Mouse (Mus musculus) MEL (cell line): Measurements from ENCODE around the gene Tmem116. TPM values are rescaled to one million over a fixed set of nuclear protein-coding genes. Genes with fewer than 3 reads are reported as not detected.

Experiments
- DNase-seq: peaks from one replicate; pipeline ENCODE4 v3.0.0; 2011; ENCODE audit warnings: low read depth, low spot score
- H3K27ac ChIP-seq: 2 replicates; pipeline ENCODE4 v1.5.1; 2012; ENCODE audit warnings: low read depth, mild to moderate bottlenecking, control low read depth, low read length, moderate library complexity; ENCODE audit not compliant: control insufficient read depth
- H3K27me3 ChIP-seq, 2 experiments: fragments of 150-350 bp in 1 of 2; sonication (generic) in 1 of 2; 2 replicates each; pipeline ENCODE4 v1.6.1; 2012; ENCODE audit warnings: low read length in 2 of 2, mild to moderate bottlenecking in 2 of 2, improper control_type of control experiment in 1 of 2, moderate library complexity in 1 of 2; ENCODE audit not compliant: insufficient read depth in 2 of 2, control insufficient read depth in 1 of 2
- H3K36me3 ChIP-seq, 2 experiments: 2 replicates each; pipeline ENCODE4 v1.6.1; 2012 to 2014; ENCODE audit warnings: low read length in 2 of 2, improper control_type of control experiment in 1 of 2, inconsistent platforms in 1 of 2, mild to moderate bottlenecking in 1 of 2; ENCODE audit not compliant: insufficient read depth in 2 of 2, control insufficient read depth in 1 of 2
- H3K4me1 ChIP-seq, 2 experiments: fragments of 150-350 bp in 1 of 2; sonication (generic) in 1 of 2; 2 replicates each; pipeline ENCODE4 v1.6.1; 2012; ENCODE audit warnings: low read length in 2 of 2, improper control_type of control experiment in 1 of 2, mild to moderate bottlenecking in 1 of 2; ENCODE audit not compliant: insufficient read depth in 2 of 2, control insufficient read depth in 1 of 2
- H3K4me3 ChIP-seq, 2 experiments: fragments of 150-350 bp in 1 of 2; sonication (generic) in 1 of 2; 2 replicates each; pipeline ENCODE4 v1.5.1; 2012; ENCODE audit warnings: low read depth in 2 of 2, low read length in 2 of 2, mild to moderate bottlenecking in 2 of 2, moderate library complexity in 2 of 2, control low read depth in 1 of 2, improper control_type of control experiment in 1 of 2; ENCODE audit not compliant: control insufficient read depth in 1 of 2, insufficient read depth in 1 of 2
- H3K79me2 ChIP-seq: 2 replicates; pipeline ENCODE4 v1.6.1; 2012; ENCODE audit warnings: mild to moderate bottlenecking, low read length, moderate library complexity; ENCODE audit not compliant: control insufficient read depth, poor library complexity, insufficient read depth
- H3K9ac ChIP-seq: 2 replicates; pipeline ENCODE4 v1.6.1; 2012; ENCODE audit warnings: low read depth, mild to moderate bottlenecking, control low read depth, low read length, moderate library complexity; ENCODE audit not compliant: control insufficient read depth, poor library complexity, severe bottlenecking
- H3K9me3 ChIP-seq: fragments of 150-350 bp; sonication (generic); replicated peaks from 2 replicates; pipeline ENCODE4 v1.6.1; 2012; ENCODE audit warnings: mild to moderate bottlenecking, low read length, improper control_type of control experiment, moderate library complexity; ENCODE audit not compliant: insufficient read depth
- CHD2 ChIP-seq: IDR thresholded peaks from 2 replicates; pipeline ENCODE4 v1.6.1; 2011; ENCODE audit warnings: low read length, improper control_type of control experiment
- CTCF ChIP-seq, 3 experiments: IDR thresholded peaks in 2 of 3; conservative IDR thresholded peaks in 1 of 3; 2 replicates each; pipeline ENCODE4 v1.5.1; 2011 to 2012; ENCODE audit warnings: low read length in 3 of 3, low read depth in 2 of 3, mild to moderate bottlenecking in 2 of 3, improper control_type of control experiment in 1 of 3, inconsistent platforms in 1 of 3, mixed read lengths in 1 of 3, moderate library complexity in 1 of 3; ENCODE audit not compliant: control insufficient read depth in 1 of 3, insufficient read depth in 1 of 3, poor library complexity in 1 of 3, severe bottlenecking in 1 of 3
- ETS1 ChIP-seq: IDR thresholded peaks from 2 replicates; pipeline ENCODE4 v1.6.1; 2012; ENCODE audit warnings: low read depth, mild to moderate bottlenecking, inconsistent platforms, low read length, improper control_type of control experiment, moderate library complexity
- KAT2A ChIP-seq: conservative IDR thresholded peaks from 2 replicates; pipeline ENCODE4 v1.6.1; 2012; ENCODE audit warnings: low read depth, low read length, improper control_type of control experiment, inconsistent platforms
- MAX ChIP-seq: IDR thresholded peaks from 2 replicates; pipeline ENCODE4 v1.6.1; 2011; ENCODE audit warnings: low read length, improper control_type of control experiment
- POLR2A ChIP-seq, 2 experiments: IDR thresholded peaks; 2 replicates each; pipeline ENCODE4 v1.6.1; 2011 to 2012; ENCODE audit warnings: low read length in 2 of 2, mild to moderate bottlenecking in 2 of 2, control low read depth in 1 of 2, improper control_type of control experiment in 1 of 2, low read depth in 1 of 2, moderate library complexity in 1 of 2; ENCODE audit not compliant: control insufficient read depth in 1 of 2, insufficient read depth in 1 of 2, poor library complexity in 1 of 2
- RCOR1 ChIP-seq: IDR thresholded peaks from 2 replicates; pipeline ENCODE4 v1.6.1; 2012; ENCODE audit warnings: low read depth, mild to moderate bottlenecking, inconsistent platforms, low read length, improper control_type of control experiment
- ZNF384 ChIP-seq: IDR thresholded peaks from 2 replicates; pipeline ENCODE4 v1.6.1; 2012; ENCODE audit warnings: low read depth, mild to moderate bottlenecking, inconsistent platforms, low read length, improper control_type of control experiment
- polyA plus RNA-seq, 2 experiments: library from polyadenylated mRNA; stranded (reverse) in 1 of 2; unstranded in 1 of 2; fragments of >175 nt in 1 of 2; fragments of >200 nt in 1 of 2; gene quantifications; 2 replicates each; pipeline versions ENCODE4 v1.2.1 to v1.2.4; 2012; ENCODE audit warnings: low replicate concordance in 2 of 2, low read depth in 1 of 2; ENCODE audit not compliant: insufficient read length in 2 of 2, insufficient read depth in 1 of 2, missing spikeins in 1 of 2
- total RNA-seq: library from RNA; depleted of rRNA; stranded (reverse); fragments of 300-350 nt; gene quantifications from 2 replicates; pipeline ENCODE4 v1.2.3, GENCODE M21; 2012

The Tmem116 gene
- total and polyA plus RNA-seq, 3 experiments: 1.7 to 2.6 TPM; not detected in 1

DNA sequence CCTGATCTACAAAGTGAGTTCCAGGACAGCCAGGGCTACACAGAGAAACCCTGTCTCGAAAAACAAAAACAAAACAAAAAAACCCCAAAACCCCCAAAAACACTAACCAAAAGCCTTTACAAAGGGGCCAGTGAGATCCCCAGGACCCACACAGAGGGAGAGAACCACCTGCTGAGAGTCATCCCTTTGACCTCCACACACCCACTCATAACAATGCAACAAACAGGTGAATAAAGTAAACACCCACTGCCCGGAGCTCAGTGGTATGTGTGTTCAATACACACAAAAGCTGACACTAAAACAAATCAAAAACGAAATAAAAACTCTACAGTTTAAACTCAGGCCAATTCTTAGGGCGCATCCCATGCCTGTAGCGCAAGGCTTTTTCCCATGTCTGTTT, 88.4 kb downstream of the Tmem116 start:
- H3K9ac ChIP-seq: no peak overlapping the region
- H3K27ac ChIP-seq: no peak overlapping the region
- peaks cover 36% of the 10 kb centered on the region for H3K79me2 ChIP-seq
- no peaks in the 10 kb centered on the region for H3K27me3 ChIP-seq
- no peak for TF ChIP-seq CHD2
- TF ChIP-seq, all 39 proteins: peak for 0
- DNase-seq: no peak
- no peak overlapping the region for H3K4me3 ChIP-seq
- no peaks in the 10 kb centered on the region for H3K9me3 ChIP-seq
- peaks cover 4 to 7% of the 10 kb centered on the region in 2 experiments for H3K4me1 ChIP-seq
- H3K36me3 ChIP-seq: peaks cover 10 to 18% of the 10 kb centered on the region in 2 experiments

DNA sequence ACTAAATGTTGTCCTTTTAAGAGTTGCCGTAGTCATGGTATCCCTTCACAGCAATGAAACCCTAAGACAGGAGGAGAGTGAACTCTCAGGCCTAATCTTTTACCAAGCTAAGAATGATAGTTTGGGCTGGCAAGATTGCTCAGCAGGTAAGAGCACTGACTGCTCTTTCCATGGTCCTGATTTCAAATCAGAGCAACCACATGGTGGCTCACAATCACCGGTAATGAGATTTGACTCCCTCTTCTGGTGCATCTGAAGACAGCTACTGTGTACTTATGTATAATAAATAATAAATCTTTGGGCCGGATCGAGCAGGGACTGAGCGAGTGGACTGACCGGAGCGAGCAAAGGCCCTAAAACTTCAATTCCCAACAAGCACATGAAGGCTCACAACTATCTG, 89.5 kb downstream of the Tmem116 start:
- peaks cover 10 to 18% of the 10 kb centered on the region in 2 experiments for H3K36me3 ChIP-seq
- peak; percentile 22 for DNase-seq
- H3K4me1 ChIP-seq: peaks cover 4 to 7% of the 10 kb centered on the region in 2 experiments

GRCm38 (mm10) chr5:121543370-121543769, 91.7 kb downstream of the Tmem116 start:
- H3K9ac ChIP-seq: no peak overlapping the region
- TF ChIP-seq CHD2 (no peak), ETS1 (no peak), POLR2A (IDR thresholded peaks at IDR 0.05; ENCODE audit: control insufficient read depth in 1 of 2, insufficient read depth in 1 of 2, low read depth in 1 of 2, low read length in 2 of 2, poor library complexity in 1 of 2) (no peak), ZNF384 (peak; percentile 75)

More for the DNA sequence above, 89.5 kb downstream of the Tmem116 start:
- no peaks in the 10 kb centered on the region for H3K27me3 ChIP-seq
- H3K9ac ChIP-seq: no peak overlapping the region
- peak; percentile 16; the same call in 1 of the 2 replicates for TF ChIP-seq MAX
- no peak for TF ChIP-seq POLR2A (IDR thresholded peaks at IDR 0.05; ENCODE audit: control insufficient read depth in 1 of 2, insufficient read depth in 1 of 2, low read depth in 1 of 2, low read length in 2 of 2, poor library complexity in 1 of 2)
- TF ChIP-seq CTCF (IDR thresholded peaks at IDR 0.05 in 2 of 3, conservative IDR thresholded peaks at IDR 0.05 in 1 of 3; ENCODE audit: control insufficient read depth in 1 of 3, insufficient read depth in 1 of 3, low read depth in 2 of 3, low read length in 3 of 3, poor library complexity in 1 of 3, severe bottlenecking in 1 of 3): peak in 1 of 3 experiments; percentile 13; a peak in 1 of 6 replicates
- TF ChIP-seq RCOR1: peak; percentile 89
- no peak for TF ChIP-seq KAT2A
- no peak overlapping the region for H3K27ac ChIP-seq
- no peak overlapping the region for H3K4me3 ChIP-seq
- H3K9me3 ChIP-seq: no peaks in the 10 kb centered on the region
- H3K79me2 ChIP-seq: peaks cover 44% of the 10 kb centered on the region

More at GRCm38 (mm10) chr5:121543370-121543769, 91.7 kb downstream of the Tmem116 start:
- no peak for DNase-seq
- H3K4me1 ChIP-seq: peaks cover 4 to 12% of the 10 kb centered on the region in 2 experiments
- no peak overlapping the region for H3K27ac ChIP-seq
- no peaks in the 10 kb centered on the region for H3K27me3 ChIP-seq
- H3K36me3 ChIP-seq: peaks cover 2 to 25% of the 10 kb centered on the region in 2 experiments; a peak in 3 of 4 replicates
- no peak overlapping the region for H3K4me3 ChIP-seq
- H3K9me3 ChIP-seq: no peaks in the 10 kb centered on the region
- H3K79me2 ChIP-seq: peaks cover 44% of the 10 kb centered on the region
